Mouse (Mus musculus): ENCODE data around the gene Arl13a. TPM values are rescaled to one million over a fixed set of nuclear protein-coding genes. Genes with fewer than 3 reads are reported as not detected.

Arl13a gene
- total RNA-seq, 2 experiments from 2014 or later, result not detected

Other genes with a start within 250 kb of the Arl13a start
- 1 to 10 TPM in 1 of 2 experiments, under 1 TPM in 1; 0.82 to 1.3 TPM for gene Sytl4, start 205.7 kb upstream of the Arl13a start, total RNA-seq (2021)
- gene Cstf2, start 128.3 kb upstream of the Arl13a start, total RNA-seq (2021), result 100 to 1,000 TPM in 1 of 2 experiments, 10 to 100 TPM in 1; 89.4 to 103 TPM
- gene Xkrx, start 25.4 kb upstream of the Arl13a start, total RNA-seq (2021), result under 1 TPM; 0.52 to 0.71 TPM
- not detected for gene Nox1, start 34.5 kb downstream of the Arl13a start, total RNA-seq (2021)
- 1 to 10 TPM; 6.0 to 7.7 TPM for gene Trmt2b, start 89.5 kb downstream of the Arl13a start, total RNA-seq (2021)
- gene Tmem35a, start 107.7 kb downstream of the Arl13a start, total RNA-seq (2021), result 10 to 100 TPM; 51.9 to 55.5 TPM
- gene Cenpi, start 120.6 kb downstream of the Arl13a start, total RNA-seq (2021), result under 1 TPM; 0.28 to 0.79 TPM
- gene Drp2, start 217.1 kb downstream of the Arl13a start, total RNA-seq (2021), result 10 to 100 TPM; 39.3 to 48.3 TPM